Mouse (Mus musculus) urinary bladder, postnatal 14 days (tissue): ENCODE measurements at regions not wholly inside any gene's neighbourhood (a gene's known extent, or its start where the extent isn't known, plus 50 kb on each side); places are given as distances from the start of the nearest gene placed in this dataset.

Experiments used
- DNase-seq: peaks from one replicate; pipeline ENCODE4 v3.0.0; 2021; ENCODE audit warnings: low spot score

GRCm38 (mm10) chr5:99165807-99166360 lies 128.7 kb upstream of the Prkg2 start:
- DNase-seq = no peak

GRCm38 (mm10) chr5:99157973-99158372 lies 120.8 kb upstream of the Prkg2 start:
- peak; percentile 51 for DNase-seq

GRCm38 (mm10) chr5:99153269-99153850 lies 116.2 kb upstream of the Prkg2 start:
- no peak for DNase-seq

- DNase-seq = no peak
These were observed 115.1 kb upstream of the Prkg2 start for GRCm38 (mm10) chr5:99152299-99152698.

- DNase-seq = no peak
These were observed 112.8 kb upstream of the Prkg2 start for GRCm38 (mm10) chr5:99149904-99150303.

- DNase-seq = no peak
These were observed 95.5 kb upstream of the Prkg2 start for GRCm38 (mm10) chr5:99132670-99133069.

- no peak for DNase-seq
These were observed 91.5 kb upstream of the Prkg2 start for GRCm38 (mm10) chr5:99128628-99129027.

- no peak for DNase-seq
These were observed 88.3 kb upstream of the Prkg2 start for GRCm38 (mm10) chr5:99125418-99125817.

- DNase-seq = no peak
These were observed 74.6 kb upstream of the Prkg2 start for GRCm38 (mm10) chr5:99111755-99112154.

GRCm38 (mm10) chr5:99111235-99111634 lies 74.1 kb upstream of the Prkg2 start:
- no peak for DNase-seq

- no peak for DNase-seq
These were observed 62.6 kb upstream of the Prkg2 start for GRCm38 (mm10) chr5:99099727-99100116.

GRCm38 (mm10) chr5:99099014-99099726 lies 62.0 kb upstream of the Prkg2 start:
- no peak for DNase-seq
